Mouse (Mus musculus): ENCODE data around the gene Rack1.

GRCm38 (mm10) chr11:48838181-48838797, 38.2 kb downstream of the Rack1 start:
- TF ChIP-seq GATA1 (IDR thresholded peaks at IDR 0.05; ENCODE audit: borderline replicate concordance, low read length), result no peak
- 0 out of 2 replicates have a peak, but pooled peaks have one; percentile 16 for TF ChIP-seq TAL1 (conservative IDR thresholded peaks at IDR 0.05; ENCODE audit: low read depth, low read length)
- no peak for TF ChIP-seq CTCF (IDR thresholded peaks at IDR 0.05; ENCODE audit: low read depth, low read length)

All from G1E (cell line).